Mouse (Mus musculus): ENCODE results near the gene Hnrnpll.

The Hnrnpll gene

GRCm38 (mm10) chr17:79999631-80000030 is 62.5 kb downstream of the Hnrnpll start:
- DNase-seq (ENCODE audit: low read depth) = no peak

- DNase-seq (ENCODE audit: low read depth) = no peak
Observed at GRCm38 (mm10) chr17:79998986-79999385, 63.1 kb downstream of the Hnrnpll start.

GRCm38 (mm10) chr17:79995091-79995691 is 66.9 kb downstream of the Hnrnpll start:
- no peak for DNase-seq (ENCODE audit: low read depth)

- no peak for DNase-seq (ENCODE audit: low read depth)
Observed at GRCm38 (mm10) chr17:79992114-79992513, 70.0 kb downstream of the Hnrnpll start.

- no peak for DNase-seq (ENCODE audit: low read depth)
Observed at GRCm38 (mm10) chr17:79991166-79991958, 70.8 kb downstream of the Hnrnpll start.

GRCm38 (mm10) chr17:79990161-79990560 is 72.0 kb downstream of the Hnrnpll start:
- no peak for DNase-seq (ENCODE audit: low read depth)

- no peak for DNase-seq (ENCODE audit: low read depth)
Observed at GRCm38 (mm10) chr17:79984450-79984849, 77.7 kb downstream of the Hnrnpll start.

GRCm38 (mm10) chr17:79982955-79983529 is 79.1 kb downstream of the Hnrnpll start:
- no peak for DNase-seq (ENCODE audit: low read depth)

GRCm38 (mm10) chr17:79982548-79982947 is 79.6 kb downstream of the Hnrnpll start:
- no peak for DNase-seq (ENCODE audit: low read depth)

- no peak for DNase-seq (ENCODE audit: low read depth)
Observed at GRCm38 (mm10) chr17:79981758-79982481, 80.2 kb downstream of the Hnrnpll start.

GRCm38 (mm10) chr17:79981348-79981747 is 80.8 kb downstream of the Hnrnpll start:
- DNase-seq (ENCODE audit: low read depth) = no peak

- DNase-seq (ENCODE audit: low read depth) = no peak
Observed at GRCm38 (mm10) chr17:79980421-79981120, 81.6 kb downstream of the Hnrnpll start.

Measured in fibroblast of lung, adult 2 months (primary cell).